Mouse (Mus musculus): ENCODE data around the gene Camk1d. TPM values are rescaled to one million over a fixed set of nuclear protein-coding genes. Genes with fewer than 3 reads are reported as not detected.
"Not testable (repeated sequence)": the region's sequence is repeated elsewhere in the genome, so short reads cannot be mapped to it uniquely, and the experiment has no call there.

Camk1d gene
- total RNA-seq, 2 experiments from 2014 or later: 99.2 to 101 TPM

DNA sequence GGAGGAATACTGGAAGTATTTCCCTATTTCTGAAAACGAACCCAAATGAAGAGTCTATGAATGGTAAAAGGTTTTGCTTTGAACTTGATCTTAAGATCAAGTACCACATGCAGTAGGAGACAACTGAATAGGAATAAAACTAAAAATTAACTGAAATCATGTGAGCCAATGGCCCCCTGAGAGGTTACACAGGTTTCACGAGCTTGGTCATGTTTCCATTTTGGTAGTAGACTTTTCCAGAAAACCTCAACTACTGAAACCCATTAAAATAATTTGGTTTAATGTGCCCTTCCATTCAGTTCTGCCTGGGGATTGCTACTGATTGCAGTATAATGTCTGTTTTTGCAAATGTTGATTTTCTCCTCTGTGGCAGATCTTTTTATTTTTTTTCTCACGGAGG is 316.8 kb downstream of the Camk1d start:
- intact Hi-C loops (cut with DNase I): loop anchor here (5.0 kb wide), 1 partner anchor 305 kb away; no protein-coding TSS in a partner anchor

DNA sequence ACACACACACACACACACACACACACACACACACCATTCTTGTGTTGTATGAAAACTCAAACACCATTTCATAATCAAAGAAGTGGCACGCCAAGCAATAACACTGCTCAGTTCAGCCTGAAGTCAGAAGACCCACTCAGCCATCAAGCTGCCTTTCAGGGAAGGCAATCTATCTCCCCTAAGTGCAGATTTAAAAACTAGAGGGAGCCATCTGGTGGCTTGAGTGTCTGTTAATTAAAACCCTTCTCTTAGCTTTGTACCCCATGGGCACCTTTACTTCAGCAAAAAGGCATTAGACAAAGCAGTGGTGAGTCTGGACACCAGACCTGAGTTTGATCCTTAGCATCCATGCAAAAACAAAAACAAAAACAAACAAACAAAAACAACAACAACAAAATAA is 317.9 kb downstream of the Camk1d start:
- DNase-seq (ENCODE audit: extremely low spot score in 1 of 2, low spot score in 2 of 2): no peak
- intact Hi-C loops (cut with DNase I): loop anchor here (5.0 kb wide), 1 partner anchor 304 kb away; no protein-coding TSS in a partner anchor

More for the DNA sequence above, 316.8 kb downstream of the Camk1d start:
- no peak for DNase-seq (ENCODE audit: extremely low spot score in 1 of 2, low spot score in 2 of 2)

DNA sequence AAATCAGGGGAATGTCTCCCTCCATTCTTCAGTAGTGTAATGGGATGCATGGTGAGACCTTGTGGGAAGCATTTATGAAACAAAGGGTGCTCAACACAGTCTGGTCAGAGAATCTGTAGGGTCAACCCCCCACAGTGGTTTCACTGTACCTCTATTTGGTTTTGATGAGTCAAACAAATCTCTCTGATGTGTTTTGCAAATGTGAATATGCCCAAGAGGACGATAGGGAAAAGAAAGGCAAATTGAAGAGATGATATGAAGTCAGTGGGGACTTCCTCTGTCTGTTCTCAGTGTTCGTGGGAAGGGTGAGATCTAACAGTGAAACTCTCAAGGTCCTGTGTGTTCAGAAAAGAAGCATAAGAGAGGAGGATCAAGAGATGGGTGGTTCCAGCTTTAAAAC is 318.4 kb downstream of the Camk1d start:
- DNase-seq (ENCODE audit: extremely low spot score in 1 of 2, low spot score in 2 of 2): no peak
- intact Hi-C loops (cut with DNase I): loop anchor here (5.0 kb wide), 1 partner anchor 304 kb away; no protein-coding TSS in a partner anchor

DNA sequence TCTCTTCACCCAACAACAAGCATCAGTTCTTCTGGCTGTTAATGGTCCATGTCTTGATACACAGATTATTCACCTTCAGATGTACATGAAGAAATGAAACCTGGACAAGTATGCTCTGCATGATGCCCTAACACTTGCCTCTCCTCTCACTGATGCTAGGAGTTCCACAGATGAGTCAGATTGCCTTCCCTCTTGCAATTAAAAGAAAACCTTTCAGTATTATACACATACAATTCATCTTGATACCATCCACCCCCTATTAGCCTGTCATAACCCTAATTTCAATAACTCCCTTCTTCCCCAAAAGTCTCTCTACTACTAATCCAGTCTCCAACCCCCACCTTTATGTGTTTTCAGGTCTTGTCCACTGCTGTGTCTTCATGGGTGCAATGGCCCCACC is 321.4 kb downstream of the Camk1d start:
- DNase-seq (ENCODE audit: extremely low spot score in 1 of 2, low spot score in 2 of 2): no peak
- intact Hi-C loops (cut with DNase I): no loop called here

DNA sequence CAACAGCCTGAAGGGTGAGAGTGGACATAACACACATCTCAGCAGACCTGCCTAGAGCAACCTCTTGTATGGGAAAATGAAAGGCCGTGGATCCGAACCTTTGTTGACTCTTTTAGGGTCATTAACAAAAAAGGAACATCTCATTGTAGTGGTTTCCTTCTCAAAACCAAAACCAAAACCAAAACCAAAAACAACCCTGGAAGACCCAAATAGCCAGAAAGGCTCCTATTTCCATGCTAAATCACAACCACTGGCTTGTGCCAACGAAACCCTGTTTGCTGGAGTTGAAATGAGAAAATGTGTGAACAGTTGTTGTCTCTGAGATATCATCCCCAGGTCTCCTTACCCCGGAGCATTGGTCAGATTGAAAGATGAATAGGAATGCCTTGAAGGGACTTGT is 321.8 kb downstream of the Camk1d start:
- intact Hi-C loops (cut with DNase I): no loop called here
- no peak for DNase-seq (ENCODE audit: extremely low spot score in 1 of 2, low spot score in 2 of 2)

DNA sequence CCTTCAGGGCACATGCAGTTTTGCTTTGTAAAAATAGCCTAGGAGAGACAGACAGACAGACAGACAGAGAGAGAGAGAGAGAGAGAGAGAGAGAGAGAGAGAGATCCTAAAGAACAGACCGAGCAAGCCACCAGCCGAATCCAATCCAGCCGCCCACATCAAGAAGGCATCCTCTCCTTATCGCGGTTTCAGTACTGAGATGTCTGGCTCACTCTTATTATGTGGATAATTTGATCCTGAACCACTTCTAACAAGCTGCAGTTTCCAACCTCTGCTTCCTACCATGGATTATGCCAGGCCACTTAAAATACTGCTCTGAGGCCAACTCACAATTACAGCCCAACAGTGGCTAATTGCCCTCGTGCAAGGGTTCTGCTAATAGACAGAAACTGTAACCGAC is 325.9 kb downstream of the Camk1d start:
- intact Hi-C loops (cut with DNase I): no loop called here
- DNase-seq (ENCODE audit: extremely low spot score in 1 of 2, low spot score in 2 of 2): no peak

DNA sequence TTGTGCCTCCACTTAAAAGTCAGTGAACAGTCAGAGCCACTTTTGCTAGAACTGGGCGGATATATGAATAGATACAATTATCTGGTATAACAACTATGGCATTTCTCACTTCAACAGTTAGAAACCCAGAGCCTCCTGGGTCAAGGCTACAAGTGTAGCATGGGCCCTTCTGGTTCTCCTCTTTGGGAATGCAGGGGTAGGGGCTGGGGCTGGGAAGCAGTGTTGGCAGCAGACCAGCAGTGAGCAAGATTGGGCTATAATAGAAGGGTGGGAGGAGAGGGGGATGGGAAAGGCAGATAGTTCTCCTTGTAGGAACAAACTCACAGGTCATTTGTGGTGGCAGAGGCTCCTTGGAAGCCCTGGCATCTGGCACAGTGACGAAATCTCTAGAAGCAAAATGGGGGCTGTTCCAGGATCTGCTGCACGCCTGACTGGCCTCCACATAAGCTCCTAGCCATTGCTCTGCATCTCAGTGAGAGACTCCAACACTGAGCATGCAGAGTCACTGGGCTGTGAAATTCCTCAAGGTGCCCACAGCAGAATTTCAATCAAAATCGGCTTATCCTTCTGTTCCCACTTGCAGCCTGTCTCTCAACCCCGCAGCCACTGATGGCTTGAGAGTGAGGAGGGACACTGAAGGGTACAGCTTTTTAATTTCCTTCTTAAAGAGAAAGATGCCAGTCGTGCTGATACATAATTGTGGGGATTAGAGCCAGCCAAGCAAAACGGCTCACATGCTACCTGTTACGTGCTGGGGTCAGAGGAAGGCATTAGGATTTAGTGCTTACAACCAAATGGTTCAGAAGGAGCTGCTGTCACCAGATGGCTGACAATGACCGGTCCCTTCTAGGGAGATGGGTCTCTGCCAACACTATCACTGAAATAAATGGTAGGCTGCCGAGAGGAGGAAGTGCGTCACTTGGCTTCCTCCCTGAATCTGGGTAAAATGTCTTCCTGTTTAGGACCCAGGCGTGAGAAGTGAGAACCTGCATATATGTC is 332.3 kb downstream of the Camk1d start:
- no peak for DNase-seq (ENCODE audit: extremely low spot score in 1 of 2, low spot score in 2 of 2)
- intact Hi-C loops (cut with DNase I): no loop called here

DNA sequence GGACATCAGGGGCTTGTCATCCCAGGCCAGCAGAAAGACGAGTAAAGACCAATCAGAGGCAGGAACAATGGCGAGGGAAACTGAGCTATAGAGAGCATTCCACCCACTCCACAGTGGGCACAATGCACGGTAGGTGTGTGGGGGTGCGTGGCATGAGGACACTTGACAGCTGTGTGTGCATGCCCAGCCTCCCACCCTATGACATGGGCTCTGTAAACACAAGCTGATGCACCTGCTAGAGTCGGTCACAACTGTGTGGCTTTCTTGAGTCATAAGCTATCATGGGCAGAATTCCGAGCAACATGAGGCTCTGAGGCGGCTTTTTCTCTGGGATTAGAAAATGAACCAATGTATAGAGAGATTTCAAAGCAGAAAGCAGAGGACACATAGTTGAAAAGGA is 333.3 kb downstream of the Camk1d start:
- intact Hi-C loops (cut with DNase I): no loop called here
- no peak for DNase-seq (ENCODE audit: extremely low spot score in 1 of 2, low spot score in 2 of 2)

DNA sequence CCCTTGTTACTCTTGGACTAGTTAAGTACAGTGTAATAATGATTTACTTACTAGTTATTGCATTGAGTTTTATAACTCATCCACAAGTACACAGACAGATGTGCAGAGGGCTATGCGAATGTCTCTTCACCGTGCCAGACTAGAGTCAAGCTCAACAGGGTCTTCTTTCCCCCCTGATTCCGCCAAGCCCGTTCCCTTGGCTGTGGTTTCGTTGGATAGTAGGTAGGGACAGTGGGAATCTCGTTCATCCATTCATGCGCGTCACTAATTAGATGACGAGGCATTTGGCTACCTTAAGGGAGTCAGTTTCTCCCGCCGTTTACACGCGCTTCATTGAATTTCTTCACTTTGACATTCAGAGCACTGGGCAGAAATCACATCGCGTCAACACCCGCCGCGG is 335.4 kb downstream of the Camk1d start:
- intact Hi-C loops (cut with DNase I); DNase-seq (ENCODE audit: extremely low spot score in 1 of 2, low spot score in 2 of 2): not testable (repeated sequence)

DNA sequence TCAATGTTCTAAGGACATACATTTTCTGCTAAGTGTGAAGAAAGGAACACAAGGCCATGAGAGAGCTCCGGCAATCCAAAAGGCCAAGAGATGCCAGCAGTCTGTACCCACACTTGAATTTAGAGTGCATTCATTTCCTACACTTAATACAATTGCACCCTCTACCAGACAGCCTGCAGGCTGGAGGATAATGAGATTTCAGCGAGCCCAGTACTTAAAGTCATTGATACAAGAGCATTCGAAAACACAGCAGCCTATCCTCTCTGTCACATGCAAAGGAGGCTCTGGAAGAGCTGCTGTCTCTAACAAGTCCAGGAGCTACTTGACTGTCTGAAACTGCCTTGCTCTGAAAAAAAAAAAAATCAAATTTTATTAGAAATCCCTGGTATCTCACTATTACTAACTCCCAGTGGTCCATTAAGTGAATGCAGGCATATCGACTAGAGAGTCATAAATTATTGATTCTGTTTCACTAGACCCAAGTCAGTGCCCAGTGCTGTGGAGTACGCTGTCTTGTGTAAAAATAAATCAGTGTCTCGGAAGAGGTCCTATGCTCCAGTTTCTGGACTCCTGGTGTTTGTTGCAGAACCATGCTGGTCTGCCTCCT is 336.1 kb downstream of the Camk1d start:
- intact Hi-C loops (cut with DNase I): no loop called here

DNA sequence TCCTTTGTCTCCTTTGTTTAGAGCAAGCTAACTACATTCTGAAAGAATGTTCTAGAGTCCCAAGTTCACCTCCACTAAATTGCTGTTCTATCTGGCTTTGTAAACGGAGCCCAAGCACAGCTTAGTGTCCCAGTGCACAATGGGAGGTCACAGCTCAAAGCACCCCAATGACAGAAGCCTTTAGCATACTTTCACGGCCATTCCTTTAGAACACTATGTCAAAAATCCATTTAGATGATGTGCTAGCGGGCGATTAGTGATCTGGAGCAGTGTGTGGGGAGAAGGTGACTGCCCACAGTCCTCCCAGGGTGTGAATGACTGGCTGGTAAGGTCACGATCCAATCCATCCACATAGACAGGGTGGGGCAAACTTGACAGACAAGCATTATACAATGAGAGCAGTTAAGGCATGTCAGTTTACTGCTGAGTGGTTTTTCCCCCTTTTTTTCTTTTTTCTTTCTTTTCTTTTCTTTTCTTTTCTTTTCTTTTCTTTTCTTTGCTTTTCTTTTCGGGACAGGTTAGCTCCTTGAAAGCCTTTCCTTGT is 341.4 kb downstream of the Camk1d start:
- DNase-seq (ENCODE audit: extremely low spot score in 1 of 2, low spot score in 2 of 2): no peak
- intact Hi-C loops (cut with DNase I): no loop called here

More for the DNA sequence above, 336.1 kb downstream of the Camk1d start:
- DNase-seq (ENCODE audit: extremely low spot score in 1 of 2, low spot score in 2 of 2): no peak

DNA sequence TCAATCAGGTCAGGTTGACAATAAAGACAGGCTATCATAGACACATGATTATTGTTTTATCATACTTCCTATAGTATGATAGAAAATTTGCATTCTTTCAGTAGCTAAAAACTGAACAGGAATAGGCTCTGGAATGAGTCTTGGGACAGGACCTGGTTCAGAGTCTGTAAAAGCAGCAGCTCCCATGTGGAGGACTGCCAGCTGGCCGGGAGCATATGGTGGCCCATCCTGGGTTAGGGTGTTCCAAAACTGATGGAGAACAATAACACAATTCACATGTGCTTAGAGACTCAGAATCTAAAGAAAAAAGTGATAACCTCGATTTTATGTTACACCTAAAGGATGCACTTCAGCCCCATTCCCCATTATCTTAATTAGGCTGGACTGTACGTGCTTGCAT is 343.0 kb downstream of the Camk1d start:
- no peak for DNase-seq (ENCODE audit: extremely low spot score in 1 of 2, low spot score in 2 of 2)
- intact Hi-C loops (cut with DNase I): no loop called here

DNA sequence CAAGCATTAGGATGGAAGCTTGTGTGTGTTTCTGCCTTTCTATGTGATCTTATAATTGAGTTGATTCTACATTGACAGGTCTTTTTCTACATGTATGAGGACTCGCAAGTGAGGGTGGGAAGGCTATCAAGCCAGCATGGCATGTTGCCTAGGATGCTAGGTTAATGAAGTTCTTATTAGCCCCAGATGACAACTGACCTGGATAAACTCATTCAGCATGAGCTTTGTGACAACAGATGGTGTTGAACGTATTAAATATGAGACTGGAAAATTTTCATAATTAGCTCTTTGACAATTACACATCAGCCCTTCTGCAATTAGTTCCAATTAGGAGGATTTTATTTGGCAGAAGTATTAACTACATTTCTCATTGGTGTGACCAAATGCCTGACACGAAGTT is 343.7 kb downstream of the Camk1d start:
- intact Hi-C loops (cut with DNase I): no loop called here
- no peak for DNase-seq (ENCODE audit: extremely low spot score in 1 of 2, low spot score in 2 of 2)

DNA sequence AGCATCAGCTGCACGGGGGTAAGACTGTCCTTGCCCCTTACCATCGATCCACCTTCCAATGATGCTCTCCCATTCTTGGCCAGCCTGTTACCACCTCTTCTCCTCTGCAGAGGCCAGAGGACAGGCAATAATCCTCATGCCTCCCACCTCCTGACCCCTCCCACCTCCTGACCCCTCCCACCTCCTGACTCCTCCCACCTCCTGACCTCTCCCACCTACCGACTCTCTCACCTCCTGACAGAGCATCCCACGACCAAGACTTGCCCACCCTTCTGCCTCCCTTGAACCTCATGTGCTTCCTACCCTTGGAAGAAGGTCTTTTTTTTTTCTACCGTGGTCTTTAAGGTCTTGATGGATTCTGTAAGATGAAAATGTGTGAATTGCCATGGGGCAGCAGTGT is 350.5 kb downstream of the Camk1d start:
- intact Hi-C loops (cut with DNase I): no loop called here
- no peak for DNase-seq (ENCODE audit: extremely low spot score in 1 of 2, low spot score in 2 of 2)

DNA sequence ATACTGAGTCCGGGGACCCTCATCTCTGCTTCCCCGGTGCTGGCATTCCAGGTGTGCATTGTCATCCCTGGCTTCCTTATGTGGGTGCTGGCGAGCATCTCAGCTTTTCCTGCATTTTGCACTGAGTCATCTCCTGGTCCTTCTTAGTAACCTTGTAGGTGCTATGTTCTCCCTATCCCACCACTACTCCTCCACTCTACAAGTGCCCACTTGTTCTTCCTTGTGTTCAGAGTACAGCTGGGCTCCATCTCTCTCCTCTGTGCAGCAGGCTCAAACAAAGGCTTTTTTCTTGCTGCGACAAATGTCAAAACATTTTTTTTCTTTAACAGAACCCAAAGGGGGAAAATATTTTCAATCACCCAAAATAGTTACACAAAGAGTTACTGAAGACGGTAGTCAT is 356.3 kb downstream of the Camk1d start:
- no peak for DNase-seq (ENCODE audit: extremely low spot score in 1 of 2, low spot score in 2 of 2)
- intact Hi-C loops (cut with DNase I): no loop called here

DNA sequence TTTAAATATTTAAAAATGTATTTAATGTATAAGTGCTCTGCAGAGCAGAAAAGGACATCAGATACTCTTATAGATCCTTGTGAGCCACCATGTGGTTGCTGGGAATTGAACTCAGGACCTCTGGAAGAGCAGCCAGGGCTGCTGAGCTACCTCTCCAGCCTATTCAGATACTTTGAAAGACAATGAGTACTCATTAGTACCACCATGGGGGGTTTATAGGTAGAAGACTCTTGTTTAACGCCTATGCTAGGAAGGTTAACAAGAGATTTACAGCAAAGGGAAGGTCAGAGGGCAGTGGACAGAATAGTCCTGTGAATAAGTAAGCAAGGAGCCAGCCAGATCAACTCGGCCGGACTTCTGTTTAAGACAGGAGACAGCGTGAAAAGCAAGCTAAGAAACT is 357.3 kb downstream of the Camk1d start:
- intact Hi-C loops (cut with DNase I): no loop called here

DNA sequence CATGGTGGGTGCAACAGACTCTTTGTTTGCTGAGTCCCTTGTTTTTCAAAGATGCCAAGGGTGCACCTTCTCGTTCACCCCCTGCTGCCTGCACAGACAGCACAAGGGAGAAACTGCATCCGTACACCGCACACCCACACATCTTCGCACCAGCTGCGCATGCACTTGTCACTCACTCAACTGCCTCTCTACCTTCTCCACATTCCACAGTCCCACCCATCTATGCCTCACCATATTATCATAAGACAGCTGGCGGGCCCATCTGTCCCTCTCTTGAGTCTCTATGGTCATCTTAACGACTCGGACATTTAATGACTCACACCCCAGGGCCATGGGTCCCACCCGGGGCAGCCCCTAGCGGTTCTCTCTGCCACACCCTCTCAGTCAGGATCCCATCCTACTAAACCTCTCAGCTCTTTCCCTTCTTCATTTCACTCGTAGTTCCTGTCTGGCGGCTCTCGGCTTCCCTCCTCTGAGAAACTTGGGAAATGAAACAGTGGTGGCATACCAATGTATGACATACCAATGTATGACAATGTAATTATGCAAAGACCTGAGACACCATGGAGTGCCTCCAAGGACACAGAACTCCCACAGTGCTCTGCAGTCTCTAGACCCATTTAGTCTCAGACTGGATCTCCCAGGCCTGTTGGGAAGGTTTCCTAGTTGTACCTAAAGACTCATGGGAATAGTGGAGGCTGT is 361.3 kb downstream of the Camk1d start:
- intact Hi-C loops (cut with DNase I): no loop called here
- no peak for DNase-seq (ENCODE audit: extremely low spot score in 1 of 2, low spot score in 2 of 2)

More for the DNA sequence above, 357.3 kb downstream of the Camk1d start:
- no peak for DNase-seq (ENCODE audit: extremely low spot score in 1 of 2, low spot score in 2 of 2)

DNA sequence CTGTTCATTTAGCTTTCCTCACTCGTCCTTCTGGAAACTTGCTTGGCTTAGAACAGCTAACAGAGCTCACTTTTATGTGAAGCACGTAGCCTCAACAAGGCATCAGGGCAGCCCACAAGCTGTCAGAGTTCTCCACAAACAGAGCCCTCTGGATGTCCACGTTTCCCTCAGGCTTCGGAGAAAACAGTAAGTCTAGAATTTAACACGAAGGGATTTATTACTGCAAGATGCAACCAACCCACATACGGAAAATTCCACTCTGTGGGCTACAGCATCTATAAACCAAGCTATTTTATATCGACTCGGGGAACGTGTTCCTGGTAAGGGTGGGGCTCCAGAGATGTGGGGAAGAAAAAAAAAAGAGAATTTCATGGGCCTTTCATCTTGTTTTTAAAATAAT is 369.0 kb downstream of the Camk1d start:
- intact Hi-C loops (cut with DNase I): no loop called here
- DNase-seq (ENCODE audit: extremely low spot score in 1 of 2, low spot score in 2 of 2): no peak

DNA sequence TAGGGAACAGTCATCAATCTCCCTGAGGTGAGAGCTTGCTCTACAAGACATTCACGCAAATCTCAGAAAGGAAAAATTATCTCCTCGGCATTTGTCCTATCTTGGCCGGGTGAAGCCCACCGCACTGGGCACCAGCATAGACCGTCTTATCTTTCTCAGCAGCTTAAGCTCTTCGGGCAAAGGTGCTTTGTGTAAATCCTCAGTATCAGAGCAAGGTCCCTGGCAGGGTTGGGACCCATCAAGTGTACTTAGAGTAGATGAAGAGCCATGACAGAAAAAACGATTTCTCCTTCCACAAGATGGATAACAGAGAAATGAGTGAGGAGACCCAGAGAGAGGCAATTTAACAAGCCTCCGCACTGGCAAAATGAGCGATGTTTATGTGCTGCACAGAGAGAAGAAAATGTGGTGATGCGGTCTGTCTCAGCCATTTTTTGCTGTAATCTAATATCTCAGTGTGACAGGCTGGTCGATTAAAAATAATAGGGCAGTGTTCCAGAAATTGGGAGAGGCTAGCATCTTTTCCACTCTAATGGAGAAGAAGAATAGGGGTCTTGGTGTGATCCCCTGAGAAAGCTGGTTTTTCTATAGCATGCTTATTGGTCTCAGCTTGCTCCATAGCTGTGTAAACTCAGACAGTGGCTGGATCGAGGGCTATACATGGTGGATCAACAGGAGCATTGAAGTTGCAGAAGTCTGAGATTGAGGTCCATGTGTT is 386.6 kb downstream of the Camk1d start:
- no peak for DNase-seq (ENCODE audit: extremely low spot score in 1 of 2, low spot score in 2 of 2)
- intact Hi-C loops (cut with DNase I): no loop called here
